Mouse (Mus musculus) testis, adult 2 months (tissue): Measurements from ENCODE around the gene Ap4m1.

Source experiments
- CTCF ChIP-seq: fragments of 200-500 bp; IDR thresholded peaks from 2 replicates; pipeline ENCODE4 v1.5.1; 2012; ENCODE audit warnings: low read depth, mild to moderate bottlenecking, inconsistent platforms, low read length, moderate library complexity; ENCODE audit not compliant: control insufficient read depth, insufficient read depth, insufficient replicate concordance
- POLR2A ChIP-seq: fragments of 200-500 bp; IDR thresholded peaks from 2 replicates; pipeline ENCODE4 v1.6.1; 2012; ENCODE audit warnings: low read depth, mild to moderate bottlenecking, inconsistent platforms, low read length, moderate library complexity; ENCODE audit not compliant: control insufficient read depth

DNA sequence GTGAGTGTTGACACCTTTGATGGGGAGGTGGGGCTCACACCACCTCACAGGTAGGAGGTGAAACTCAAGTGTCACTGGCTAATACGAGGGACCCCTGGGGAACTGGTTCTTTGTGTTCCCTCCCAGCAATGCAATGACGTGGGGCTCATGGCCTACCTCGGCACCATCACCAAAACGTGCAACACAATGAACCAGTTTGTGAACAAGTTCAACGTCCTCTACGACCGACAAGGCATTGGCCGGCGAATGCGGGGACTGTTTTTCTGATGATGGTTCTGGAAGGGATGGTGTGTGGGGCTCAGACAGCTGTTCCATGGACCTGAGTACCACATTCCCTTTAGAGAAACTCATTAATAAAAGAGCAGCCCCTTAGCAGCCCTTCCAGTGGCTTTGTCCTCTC lies 8.2 kb upstream of the Ap4m1 start:
- TF ChIP-seq CTCF (no peak), POLR2A (no peak)
